Mouse (Mus musculus) megakaryocyte-erythroid progenitor cell, adult 5 weeks (primary cell): ENCODE results near the gene Lrrc18. TPM values are rescaled to one million over a fixed set of nuclear protein-coding genes. Genes with fewer than 3 reads are reported as not detected.

Experiments used
- polyA plus RNA-seq: library from polyadenylated mRNA; stranded (reverse); fragments of >175 nt; gene quantifications from 2 replicates; pipeline ENCODE4 v1.2.3, GENCODE M21; 2012

Lrrc18 gene
- 0.04 TPM in 1 of 2 replicates, not detected in the other for polyA plus RNA-seq

DNA sequence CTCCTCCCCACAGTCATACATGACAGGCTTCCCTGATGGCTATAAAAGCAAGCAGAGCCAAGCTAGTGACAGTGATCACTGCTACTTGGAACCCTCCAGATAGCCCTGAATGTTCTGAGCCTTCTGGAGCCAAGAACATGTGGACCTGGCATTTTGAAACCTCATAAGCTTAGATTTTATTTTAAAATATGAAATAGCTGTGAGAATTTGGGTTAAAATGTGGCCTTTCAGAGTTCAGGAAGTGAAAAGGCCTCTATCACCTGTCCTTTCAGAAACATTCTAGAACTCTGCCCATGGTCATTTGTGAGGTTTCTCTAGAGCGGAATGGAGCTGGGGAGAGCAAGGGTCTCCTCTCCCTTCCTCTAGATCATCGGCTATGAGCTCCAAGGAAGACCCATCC, at the start of gene Lrrc18:
Gene Lrrc18, plus strand, starts transcription at position 301 of the 400 bp plus-strand sequence.

Other genes starting within 250 kb of the Lrrc18 start
- gene Tmem273, start 205.4 kb upstream of the Lrrc18 start, polyA plus RNA-seq, result 1.1 and 1.6 TPM in 2 replicates
- not detected in 2 replicates for gene Fam170b, start 157.4 kb upstream of the Lrrc18 start, polyA plus RNA-seq
- gene Vstm4, start 134.6 kb upstream of the Lrrc18 start, polyA plus RNA-seq, result 0.06 TPM in 1 of 2 replicates, not detected in the other
- gene Wdfy4, start 194.1 kb downstream of the Lrrc18 start, polyA plus RNA-seq, result 21.5 and 23.4 TPM in 2 replicates
- gene Arhgap22, start 222.6 kb downstream of the Lrrc18 start, polyA plus RNA-seq, result 1.3 and 1.7 TPM in 2 replicates